Mouse (Mus musculus): ENCODE results near the gene Glod4. TPM values are rescaled to one million over a fixed set of nuclear protein-coding genes. Genes with fewer than 3 reads are reported as not detected.

Glod4 gene
- total RNA-seq, 4 experiments from 2014 or later = 55.8 to 59.8 (median 58.0) TPM

DNA sequence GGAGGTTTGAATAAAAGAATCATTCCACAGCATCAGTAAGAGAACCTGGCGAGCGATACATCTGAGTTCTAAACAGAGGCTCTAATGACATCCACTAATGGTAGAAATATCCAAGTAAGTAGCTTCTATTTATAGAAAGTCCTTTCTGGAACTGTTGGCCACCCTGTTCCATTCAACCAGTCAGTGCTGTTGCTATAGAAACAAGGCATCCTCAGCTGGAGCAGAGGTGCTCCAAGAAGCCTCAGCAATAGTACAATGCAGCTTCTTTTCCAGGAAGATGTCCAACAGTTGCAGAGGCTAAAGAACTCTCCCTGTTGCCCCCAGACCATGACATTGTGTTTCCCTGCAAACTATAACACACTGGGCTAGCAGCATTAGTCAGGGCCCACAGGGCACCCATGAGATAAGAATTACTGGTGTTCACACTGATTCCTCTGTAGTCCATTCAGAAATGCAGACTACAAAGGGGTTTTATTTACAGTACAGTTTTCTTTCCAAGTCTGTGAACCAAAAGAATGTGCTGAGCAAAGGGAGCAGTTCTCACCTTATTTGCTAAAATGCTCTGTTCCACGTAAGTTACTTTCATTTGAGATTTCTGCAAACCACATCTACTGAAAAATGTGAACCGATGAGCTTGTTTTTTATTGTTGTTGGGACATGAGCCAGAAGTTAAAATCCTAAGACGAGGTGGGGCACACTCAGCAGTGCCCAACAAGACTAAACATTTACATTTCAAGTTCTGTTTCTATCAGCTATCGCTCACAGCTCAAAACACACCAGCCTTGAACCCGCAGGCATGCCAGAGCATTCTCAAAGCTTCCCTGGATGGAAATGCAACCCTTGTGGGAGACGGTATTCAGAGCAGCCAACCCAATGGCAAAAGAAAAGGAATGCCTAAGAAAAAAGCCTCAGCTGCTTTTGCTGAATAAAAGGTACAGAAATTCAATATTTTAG lies 95.2 kb downstream of the Glod4 start:
- DNase-seq (ENCODE audit: low spot score in 2 of 2) = peak in 1 of 2 experiments; percentile 7

DNA sequence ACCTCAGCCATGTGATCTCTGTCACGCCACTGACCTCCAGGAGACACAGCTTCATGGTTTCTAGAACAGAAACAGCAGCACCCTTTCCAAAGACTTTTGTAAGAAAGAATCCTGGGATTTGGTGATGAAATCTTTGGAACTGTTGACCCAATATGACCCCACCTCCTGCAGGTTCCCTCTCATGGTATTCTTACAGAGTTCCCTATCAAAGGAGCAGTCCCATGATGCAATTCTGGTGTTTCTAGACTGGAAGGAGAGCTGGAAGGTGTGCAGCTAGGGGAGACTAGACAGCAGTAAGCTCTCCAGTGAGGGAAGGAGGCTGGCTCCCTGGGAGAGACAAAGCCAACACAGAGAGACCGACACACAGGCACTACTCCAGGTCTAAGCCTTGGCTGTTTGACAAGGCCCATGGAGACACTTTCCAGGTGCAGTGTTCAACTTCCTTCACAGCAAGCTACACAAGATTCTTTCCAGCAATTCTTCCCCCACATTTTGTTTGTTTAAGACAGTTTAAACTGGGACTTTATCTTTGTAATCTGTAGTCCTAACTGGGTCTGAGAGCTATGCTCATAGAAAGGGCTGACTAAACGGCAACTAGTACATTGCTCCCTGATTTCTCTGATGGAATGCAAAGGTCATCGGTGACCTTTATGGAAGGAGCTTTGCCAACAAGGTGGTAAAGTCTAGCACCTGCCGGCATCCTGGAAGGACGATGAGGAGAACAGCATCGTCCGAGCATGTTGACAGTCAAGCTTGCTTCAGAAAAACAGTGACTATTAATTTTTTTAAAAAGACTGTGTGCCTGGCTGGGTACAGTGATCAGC lies 97.1 kb downstream of the Glod4 start:
- no peak for DNase-seq (ENCODE audit: low spot score in 2 of 2)

DNA sequence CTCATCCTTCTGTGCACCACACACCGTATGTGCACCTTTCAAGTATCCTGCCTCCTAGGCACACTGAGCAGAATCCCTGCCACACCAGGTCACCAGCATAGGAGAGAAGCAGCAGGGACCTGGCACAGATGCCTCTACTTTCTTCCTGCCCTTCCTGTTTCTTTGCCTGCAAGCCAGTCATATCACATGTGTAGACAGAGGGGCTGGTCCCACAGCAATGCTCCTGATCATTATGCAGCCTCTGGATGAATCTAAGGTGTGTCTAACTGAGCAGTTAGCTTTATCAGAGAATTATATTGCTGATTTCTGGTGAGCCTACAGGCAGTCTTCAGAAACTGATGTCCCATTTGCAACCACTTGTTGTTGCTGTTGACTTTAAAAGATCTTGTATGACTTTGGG lies 98.4 kb downstream of the Glod4 start:
- DNase-seq (ENCODE audit: low spot score in 2 of 2) = no peak

DNA sequence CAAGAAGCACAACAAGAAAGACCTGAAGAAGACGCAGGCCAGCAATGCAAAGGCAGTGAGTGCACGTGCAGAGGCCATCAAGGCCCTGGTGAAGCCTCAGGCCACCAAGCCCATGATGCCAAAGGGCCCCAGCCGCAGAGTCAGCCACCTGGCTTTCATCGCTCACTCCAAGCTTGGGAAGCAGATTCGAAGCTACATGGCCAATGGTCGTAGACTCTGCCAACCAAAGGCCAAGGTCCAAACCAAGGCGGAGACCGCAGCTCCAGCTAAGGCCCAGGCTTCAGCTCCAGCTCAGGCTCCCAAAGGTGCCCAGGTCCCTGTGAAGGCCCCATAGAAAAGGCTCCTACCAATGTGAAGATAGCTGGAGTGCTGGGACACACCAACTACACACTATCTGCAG lies 99.1 kb downstream of the Glod4 start:
- no peak for DNase-seq (ENCODE audit: low spot score in 2 of 2)

DNA sequence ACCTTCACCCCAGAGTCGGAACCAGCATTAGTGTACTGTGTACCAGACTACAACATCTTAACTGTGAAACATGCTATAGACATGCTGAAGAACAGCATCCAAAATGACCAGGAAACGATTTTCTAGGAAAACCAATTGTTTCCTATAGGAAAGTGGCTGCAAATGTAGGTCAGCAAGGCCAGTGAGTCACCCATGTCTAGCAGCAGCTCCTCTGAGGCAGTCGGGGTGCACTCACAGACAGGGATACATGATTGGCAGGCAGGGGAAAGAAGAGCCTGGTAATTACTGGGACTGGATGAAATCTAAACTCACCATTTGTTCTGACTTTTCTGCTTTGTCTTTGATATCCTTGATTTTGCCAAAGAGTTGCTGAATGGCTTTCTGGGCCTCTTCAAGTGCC lies 105.5 kb downstream of the Glod4 start:
- DNase-seq (ENCODE audit: low spot score in 2 of 2) = no peak

DNA sequence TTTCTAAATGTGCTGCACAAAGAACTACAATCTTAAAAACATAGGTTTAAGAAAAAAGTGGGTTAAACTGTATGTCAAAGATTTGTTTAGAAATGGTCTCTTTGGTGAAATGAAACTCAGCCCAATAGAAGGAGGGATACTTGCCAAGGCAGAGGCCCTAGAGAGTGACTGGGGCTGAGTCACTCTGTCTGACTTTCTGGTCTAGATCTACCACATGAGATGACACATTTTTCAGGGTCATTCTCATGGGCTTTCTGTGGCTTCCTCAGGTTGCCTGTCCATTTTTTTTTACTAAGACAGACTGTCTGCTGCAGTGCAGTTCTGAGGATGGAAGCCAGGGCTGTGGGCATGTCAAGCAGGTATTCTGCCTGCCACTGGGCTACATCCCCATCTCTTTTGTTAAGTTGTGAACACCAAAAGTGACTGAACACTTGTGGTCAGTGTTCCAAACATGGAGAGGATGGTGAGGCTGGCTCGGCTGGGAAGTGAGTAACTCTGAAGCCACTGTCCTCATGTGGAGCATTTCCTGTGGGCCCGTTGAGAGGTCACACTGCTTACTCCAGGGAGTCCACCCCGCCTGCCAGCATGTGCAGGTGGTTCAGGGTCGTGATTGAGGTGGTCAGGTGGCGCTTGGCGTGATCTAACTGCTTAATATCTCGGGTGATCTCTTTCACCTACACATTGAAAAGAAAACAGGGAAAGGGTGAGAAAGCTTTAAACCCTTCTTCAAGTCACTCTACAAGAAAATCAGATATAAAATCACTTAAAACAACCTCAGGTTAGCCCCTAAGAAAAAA lies 107.7 kb downstream of the Glod4 start:
- no peak for DNase-seq (ENCODE audit: low spot score in 2 of 2)

DNA sequence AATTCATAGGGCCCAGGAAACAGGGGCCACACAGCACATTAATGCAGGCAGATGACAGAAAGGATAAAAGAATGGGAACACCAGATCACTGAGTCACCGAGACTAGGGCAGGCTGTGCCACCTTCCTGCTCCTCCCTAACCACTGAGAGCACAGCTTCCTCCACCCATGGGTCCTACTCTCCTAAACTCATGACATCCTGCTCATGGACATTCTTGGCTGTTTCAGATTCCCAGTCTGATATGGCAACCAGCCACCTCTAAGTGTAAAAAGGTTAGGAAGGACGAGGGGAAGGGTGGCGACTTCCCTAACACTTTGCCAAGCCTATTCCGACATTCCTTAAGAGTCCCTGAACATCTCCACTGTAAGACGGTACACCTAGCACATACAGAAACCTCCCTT lies 112.7 kb downstream of the Glod4 start:
- no peak for DNase-seq (ENCODE audit: low spot score in 2 of 2)

DNA sequence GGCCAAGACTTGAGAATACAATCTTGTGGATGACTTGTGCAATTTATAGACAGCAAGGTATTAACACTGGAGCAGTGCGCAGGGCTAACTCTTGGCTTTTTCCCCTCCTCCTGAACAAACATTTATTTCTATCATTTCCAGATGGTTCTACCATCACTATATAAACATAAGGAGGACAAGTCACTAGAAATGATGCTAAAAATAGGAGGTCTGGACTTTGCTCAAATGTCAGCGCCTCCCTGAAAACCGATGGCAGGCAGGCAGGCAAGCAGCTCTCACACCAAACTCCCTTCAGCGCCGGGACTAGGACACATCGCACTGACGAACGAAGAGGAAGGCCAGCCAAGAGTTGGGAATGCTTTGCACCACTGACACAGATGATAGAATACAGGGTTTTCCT lies 118.1 kb downstream of the Glod4 start:
- DNase-seq (ENCODE audit: low spot score in 2 of 2) = no peak

DNA sequence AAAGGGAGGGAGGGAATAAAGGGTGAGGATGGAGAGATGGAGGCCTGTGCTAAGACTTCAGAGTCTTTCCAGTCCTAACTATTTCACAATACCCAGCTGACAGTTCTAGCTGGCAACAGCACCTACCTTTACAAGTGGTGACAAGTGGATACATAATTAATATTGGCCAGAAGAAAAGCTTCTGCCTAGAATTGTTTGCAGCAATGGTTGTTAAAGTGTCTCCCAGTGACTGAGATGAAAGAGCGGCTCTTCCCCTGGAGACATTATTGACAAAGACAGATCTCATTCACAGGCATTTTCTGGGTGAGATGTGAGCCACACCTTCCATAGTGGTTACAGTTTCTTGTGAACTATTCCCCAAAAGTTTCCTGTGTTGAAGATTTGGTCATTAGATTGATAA lies 120.0 kb downstream of the Glod4 start:
- no peak for DNase-seq (ENCODE audit: low spot score in 2 of 2)

DNA sequence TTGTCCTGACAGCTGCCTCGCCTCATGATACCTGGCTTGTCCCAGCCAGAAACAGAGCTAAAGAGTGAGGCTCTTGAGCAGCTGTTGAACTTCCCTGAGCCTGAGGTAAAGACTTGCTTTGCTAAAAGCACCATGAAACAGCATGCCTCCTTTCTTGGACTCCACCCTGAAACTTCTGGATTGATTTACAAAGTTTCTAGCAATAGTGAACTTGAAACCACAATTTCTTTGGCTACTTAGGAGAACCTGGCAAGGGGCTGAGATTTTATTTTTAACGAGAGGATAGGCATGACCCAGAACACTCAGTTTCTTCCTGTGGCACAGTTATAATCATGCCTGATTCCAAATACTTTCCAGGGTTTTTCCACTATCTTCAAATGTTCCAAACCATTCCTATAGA lies 121.0 kb downstream of the Glod4 start:
- DNase-seq (ENCODE audit: low spot score in 2 of 2) = no peak

DNA sequence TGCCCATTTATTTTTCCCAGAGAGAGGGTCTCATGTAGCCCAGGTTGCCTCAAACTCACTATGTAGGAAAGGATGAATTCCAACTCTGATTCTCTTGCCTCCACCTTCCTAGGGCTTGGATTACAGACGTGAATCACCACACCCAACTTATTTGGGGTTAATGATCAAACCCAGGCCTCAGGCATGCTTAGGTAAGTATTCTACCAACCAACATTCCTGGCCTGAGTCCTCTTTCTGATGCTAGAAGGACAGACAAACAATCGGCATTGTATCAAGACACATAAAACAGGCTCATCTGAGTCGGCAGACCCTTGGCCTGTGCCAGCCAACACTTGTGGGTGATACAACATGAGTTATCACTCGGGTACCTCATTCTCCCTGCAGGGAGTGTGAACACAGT lies 122.4 kb downstream of the Glod4 start:
- no peak for DNase-seq (ENCODE audit: low spot score in 2 of 2)

DNA sequence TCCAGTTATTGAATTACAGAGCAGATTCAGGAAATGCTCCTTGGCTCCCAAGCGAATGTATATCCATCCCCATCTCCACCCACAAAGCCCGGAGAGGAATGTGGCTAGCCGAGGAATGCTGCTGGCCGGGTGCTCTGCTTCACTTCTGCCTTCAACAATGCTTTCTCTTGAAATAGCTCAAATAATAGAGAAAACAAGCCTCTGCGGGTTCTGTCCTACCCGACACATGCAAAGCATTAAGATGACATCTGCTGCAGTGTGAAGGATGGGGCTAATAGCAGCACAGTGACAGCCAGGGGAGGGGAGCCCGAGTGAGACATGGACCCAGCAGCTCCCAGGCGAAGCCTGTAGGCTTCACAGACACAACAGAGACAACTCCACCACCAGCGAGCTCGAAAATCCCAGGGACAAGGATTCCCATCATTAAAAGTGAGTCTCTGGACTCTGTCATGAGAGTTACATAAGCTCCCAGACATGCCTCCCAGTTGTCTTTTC lies 123.1 kb downstream of the Glod4 start:
- DNase-seq (ENCODE audit: low spot score in 2 of 2) = peak; percentile 40 to 60

DNA sequence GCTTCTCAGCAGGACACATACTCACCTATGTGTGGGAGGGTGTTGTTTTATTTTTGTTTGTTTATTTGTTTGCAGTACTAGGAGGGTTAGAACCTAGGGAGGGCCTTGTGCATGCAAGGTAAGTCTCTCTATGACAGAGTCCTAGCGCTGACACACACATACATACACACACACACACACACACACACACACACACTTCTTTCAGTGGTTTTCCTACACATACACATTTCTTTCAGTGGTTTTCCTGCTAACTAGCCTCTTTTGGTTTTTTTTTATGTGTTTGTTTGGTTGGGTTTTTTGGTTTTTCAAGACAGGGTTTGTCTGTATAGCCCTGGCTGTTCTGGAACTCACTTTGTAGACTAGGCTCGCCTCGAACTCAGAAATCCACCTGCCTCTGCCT lies 133.1 kb downstream of the Glod4 start:
- no peak for DNase-seq (ENCODE audit: low spot score in 2 of 2)

DNA sequence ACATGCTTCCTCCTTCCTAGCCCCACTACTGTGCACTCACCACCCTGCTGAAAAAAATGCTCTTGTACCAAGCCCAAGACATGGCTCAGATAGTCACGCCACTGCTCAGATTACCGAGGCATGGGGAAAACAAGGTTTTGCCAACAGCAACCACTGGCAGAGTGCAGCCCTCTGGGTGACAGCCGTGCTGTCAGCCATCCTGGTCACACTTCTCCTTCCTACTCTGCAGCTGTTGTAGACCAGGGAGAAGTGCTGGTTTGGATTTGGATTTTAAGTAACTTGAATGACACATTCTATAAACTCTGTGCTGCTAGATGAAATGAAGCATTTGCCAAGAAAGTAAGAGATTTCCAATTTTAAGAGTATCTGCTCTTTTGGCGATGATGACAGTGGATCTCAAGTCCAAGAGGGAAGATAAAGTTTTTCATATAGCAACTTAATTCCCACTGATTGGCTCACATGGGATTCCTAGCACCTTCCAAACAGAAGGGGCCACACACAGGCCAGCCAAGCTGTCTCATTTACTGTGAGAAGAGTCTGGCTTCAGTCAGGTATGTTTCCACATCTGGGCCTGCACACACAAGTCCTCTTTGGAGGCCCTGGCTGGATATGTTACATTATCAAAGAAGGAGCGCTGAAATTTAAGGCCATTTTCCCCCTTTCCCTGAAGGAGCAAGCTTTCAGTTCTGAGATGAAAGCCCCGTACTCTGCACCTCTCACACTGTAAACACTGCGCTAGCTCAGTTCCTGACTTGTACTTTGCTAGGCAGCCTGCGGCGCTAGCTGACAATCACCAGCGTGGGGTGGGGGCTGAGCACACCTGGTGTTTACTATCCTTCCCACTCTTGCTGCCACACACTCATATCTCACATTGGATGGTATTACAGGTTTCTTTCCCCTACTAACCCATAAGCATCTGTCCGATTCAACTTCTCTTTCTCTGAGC lies 136.7 kb downstream of the Glod4 start:
- no peak for DNase-seq (ENCODE audit: low spot score in 2 of 2)

DNA sequence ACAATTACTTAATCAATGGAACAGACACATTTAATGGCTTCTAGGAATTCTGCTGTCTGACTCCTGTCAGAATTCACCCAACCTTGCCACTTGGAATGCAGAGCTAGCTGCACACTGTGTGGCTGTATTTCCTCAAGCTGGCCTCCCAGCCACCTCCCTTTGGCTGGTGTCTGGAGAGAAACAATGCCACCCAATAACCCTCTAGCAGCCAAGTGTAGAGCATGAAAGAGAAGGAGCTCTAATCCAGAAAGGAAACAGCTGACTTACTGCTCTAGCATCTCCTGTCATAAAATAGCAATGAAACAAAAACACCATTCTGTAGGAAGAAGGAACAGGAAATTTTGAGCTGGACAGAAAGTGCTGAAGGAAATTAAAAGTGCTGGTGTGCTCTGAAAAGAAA lies 142.4 kb downstream of the Glod4 start:
- no peak for DNase-seq (ENCODE audit: low spot score in 2 of 2)

DNA sequence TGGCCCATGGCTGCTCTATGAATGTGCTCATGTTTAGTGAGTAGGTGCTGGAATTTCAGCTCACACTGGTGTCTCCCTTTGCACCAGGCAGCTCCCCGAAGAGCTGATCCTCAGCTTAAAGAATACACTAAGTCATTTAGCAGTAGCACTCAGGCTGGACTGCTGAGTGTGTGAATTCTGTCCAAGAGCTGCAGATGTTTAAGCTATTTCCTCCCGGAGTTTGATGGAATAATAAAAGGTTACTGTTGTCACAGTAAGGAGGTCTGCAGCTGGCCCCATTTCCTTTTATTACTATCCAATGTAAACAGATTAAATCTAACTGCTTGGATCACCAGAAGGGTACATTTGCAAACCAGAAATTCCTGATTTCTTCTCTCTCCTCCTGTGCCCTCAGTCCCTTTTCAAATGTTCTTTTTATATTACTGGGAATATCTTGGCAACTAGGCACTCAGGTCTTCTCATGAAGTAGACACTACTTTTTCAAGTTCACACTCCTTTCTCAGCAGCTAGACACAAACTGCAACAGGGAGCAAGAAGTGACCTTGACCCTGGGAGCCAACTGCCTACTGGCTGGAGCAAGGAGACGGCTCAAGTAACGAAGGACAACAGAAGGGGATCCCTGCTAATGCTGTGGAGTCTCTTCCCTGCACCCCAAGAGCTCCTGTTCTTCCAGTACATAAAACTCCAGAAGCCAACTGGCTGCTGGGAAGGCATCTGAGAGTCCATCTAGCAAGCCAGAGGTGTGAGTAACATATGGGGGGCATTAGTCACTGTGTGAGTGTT lies 144.1 kb downstream of the Glod4 start:
- no peak for DNase-seq (ENCODE audit: low spot score in 2 of 2)

DNA sequence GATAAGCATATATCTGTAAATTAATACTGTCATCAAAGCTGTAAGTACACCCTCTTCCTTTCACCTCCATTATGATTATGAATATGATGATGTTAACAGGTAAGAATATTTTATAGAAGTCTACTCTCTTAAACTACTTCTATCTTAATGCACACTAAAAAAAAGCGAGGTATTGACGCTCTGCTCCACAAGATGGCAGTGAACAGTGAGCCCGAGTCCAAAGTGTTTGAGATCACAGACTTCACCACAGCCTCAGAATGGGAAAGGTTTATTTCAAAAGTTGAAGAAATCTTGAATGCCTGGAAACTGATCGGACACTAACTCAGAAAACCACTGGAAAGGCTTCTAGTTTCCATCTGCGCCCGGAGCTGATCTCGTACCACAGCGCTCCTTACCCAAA lies 149.9 kb downstream of the Glod4 start:
- DNase-seq (ENCODE audit: low spot score in 2 of 2) = no peak

DNA sequence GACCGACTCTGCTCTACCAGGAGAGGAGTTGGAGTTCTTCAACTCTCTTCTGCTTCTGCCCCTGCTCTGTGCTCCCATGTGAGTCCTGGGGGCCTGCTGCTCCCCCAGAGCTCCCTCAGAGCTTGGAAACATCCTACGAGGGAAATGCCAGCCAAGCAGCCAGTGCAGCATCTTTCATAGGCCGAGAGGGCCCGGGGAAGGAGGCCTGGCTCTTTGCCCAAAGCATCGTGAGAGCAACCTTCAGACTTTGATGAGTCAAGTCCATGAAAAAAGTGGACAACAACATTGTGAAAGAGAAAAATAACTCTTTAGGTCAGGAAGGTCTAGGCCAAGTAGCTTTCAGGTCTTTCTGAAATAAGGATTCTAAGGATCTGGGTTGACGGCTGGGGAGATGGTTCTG lies 153.7 kb downstream of the Glod4 start:
- no peak for DNase-seq (ENCODE audit: low spot score in 2 of 2)

DNA sequence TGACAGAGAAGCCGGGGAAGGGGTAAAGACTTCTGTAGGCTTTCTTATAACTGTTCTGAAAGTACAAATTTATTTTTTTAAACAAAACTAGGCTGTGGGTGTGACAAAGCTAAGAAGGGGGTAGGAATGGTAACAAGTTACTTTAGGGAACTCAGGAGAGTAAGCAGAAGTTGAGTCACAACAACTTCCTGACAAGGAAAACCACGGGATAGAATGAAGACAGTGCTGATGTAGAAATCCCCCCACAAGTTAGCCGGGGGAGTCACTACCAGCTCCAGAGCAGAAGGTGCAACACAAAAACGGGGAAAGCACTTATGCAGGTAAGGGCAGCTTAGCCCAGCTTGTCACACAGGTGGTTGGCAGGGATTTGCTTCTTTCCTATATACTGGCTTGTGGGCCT lies 155.0 kb downstream of the Glod4 start:
- DNase-seq (ENCODE audit: low spot score in 2 of 2) = no peak
